Mouse (Mus musculus) forebrain, embryonic 13.5 days (tissue): ENCODE data around the gene Gpr27. TPM values are rescaled to one million over a fixed set of nuclear protein-coding genes. Genes with fewer than 3 reads are reported as not detected.

Experiments used
- ATAC-seq: fragments of 200-750 bp; cut with Nextera tagmentation; 2 replicates; pipeline ENCODE4 v1.8.0; 2017
- H3K27ac ChIP-seq: fragments of 300-500 bp; sonication (generic); 2 replicates; pipeline ENCODE4 v1.5.1; 2015; ENCODE audit warnings: inconsistent platforms, mild to moderate bottlenecking, moderate library complexity
- H3K27me3 ChIP-seq: fragments of 300-500 bp; sonication (generic); 2 replicates; pipeline ENCODE4 v1.6.1; 2015; ENCODE audit warnings: mild to moderate bottlenecking, inconsistent platforms
- H3K36me3 ChIP-seq: fragments of 300-500 bp; sonication (generic); 2 replicates; pipeline ENCODE4 v1.6.1; 2015; ENCODE audit warnings: mild to moderate bottlenecking, inconsistent platforms; ENCODE audit not compliant: poor library complexity, severe bottlenecking
- H3K4me1 ChIP-seq: fragments of 300-500 bp; sonication (generic); 2 replicates; pipeline ENCODE4 v1.6.1; 2015; ENCODE audit warnings: inconsistent platforms
- H3K4me2 ChIP-seq: fragments of 300-500 bp; sonication (generic); 2 replicates; pipeline ENCODE4 v1.6.1; 2015; ENCODE audit warnings: inconsistent platforms, mild to moderate bottlenecking, moderate library complexity
- H3K4me3 ChIP-seq: fragments of 300-500 bp; sonication (generic); 2 replicates; pipeline ENCODE4 v1.5.1; 2015; ENCODE audit warnings: mild to moderate bottlenecking, inconsistent platforms
- H3K9ac ChIP-seq: fragments of 300-500 bp; sonication (generic); 2 replicates; pipeline ENCODE4 v1.6.1; 2015; ENCODE audit warnings: mild to moderate bottlenecking, inconsistent platforms
- H3K9me3 ChIP-seq: fragments of 300-500 bp; sonication (generic); replicated peaks from 2 replicates; pipeline ENCODE4 v1.6.1; 2016; ENCODE audit warnings: inconsistent platforms
- WGBS: fragments of 180-500 bp; shearing (Covaris S2); methylation state at CpG from one replicate; pipeline ENCODE4 v1.1.7; 2015; 5-methylcytosine and 5-hydroxymethylcytosine counted together
- polyA plus RNA-seq: library from polyadenylated mRNA; unstranded; fragments of >200 nt; fragmentation: Nextera tagmentation; extraction: Ambion mirVana; gene quantifications from 2 replicates; pipeline ENCODE4 v1.2.1, GENCODE M21; 2015

Gpr27 gene
- polyA plus RNA-seq, 1 experiment from 2014 or later, result 6.6 TPM

GRCm38 (mm10) chr6:99683974-99684373 is 8.5 kb upstream of the Gpr27 start:
- no peak overlapping the region for H3K4me2 ChIP-seq
- no peak for ATAC-seq
- WGBS, result 88% methylated on average over 5 of the region's 5 CpGs

GRCm38 (mm10) chr6:99684899-99685298 is 7.6 kb upstream of the Gpr27 start:
- ATAC-seq, result no peak
- Histone ChIP-seq H3K9me3 (peaks cover 4% of the 10 kb centered on the region), H3K27me3 (0 out of 2 replicates have a peak, but pooled peaks cover 6% of the 10 kb centered on the region), H3K27ac (no peak overlapping the region), H3K9ac (no peak overlapping the region), H3K4me3 (no peak overlapping the region), H3K36me3 (no peaks in the 10 kb centered on the region), H3K4me1 (no peaks in the 10 kb centered on the region), H3K4me2 (no peak overlapping the region)
- 60% methylated on average over 5 of the region's 5 CpGs for WGBS

More at GRCm38 (mm10) chr6:99683974-99684373, 8.5 kb upstream of the Gpr27 start:
- H3K9me3 ChIP-seq, result peaks cover 4% of the 10 kb centered on the region
- no peaks in the 10 kb centered on the region for H3K36me3 ChIP-seq
- H3K27me3 ChIP-seq, result no peaks in the 10 kb centered on the region
- no peaks in the 10 kb centered on the region for H3K4me1 ChIP-seq
- no peak overlapping the region for H3K27ac ChIP-seq
- H3K9ac ChIP-seq, result no peak overlapping the region
- H3K4me3 ChIP-seq, result no peak overlapping the region

DNA sequence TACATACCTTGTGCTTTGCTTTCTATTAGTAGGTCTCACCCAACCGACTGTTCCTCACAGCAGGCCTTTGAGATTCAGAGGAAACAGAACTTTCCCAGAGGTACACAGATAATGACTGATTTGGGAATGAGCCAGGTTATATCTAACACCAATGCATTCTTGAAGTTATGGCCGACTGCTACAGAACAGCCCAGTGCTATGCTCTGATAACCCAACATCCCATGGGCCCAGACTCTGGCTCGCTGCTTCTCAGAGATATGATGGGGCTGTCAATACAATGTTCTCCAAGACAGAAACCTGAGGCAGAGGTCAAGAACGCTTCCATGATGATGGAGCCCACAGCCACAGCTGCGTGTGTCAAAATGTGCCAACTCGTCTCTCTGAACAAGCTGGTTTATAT is 4.0 kb upstream of the Gpr27 start:
- peaks cover 13% of the 10 kb centered on the region for H3K4me1 ChIP-seq
- H3K27me3 ChIP-seq, result peaks cover 33% of the 10 kb centered on the region
- 88% methylated on average over 6 of the region's 6 CpGs for WGBS
- no peak overlapping the region for H3K4me3 ChIP-seq
- H3K4me2 ChIP-seq, result no peak overlapping the region
- H3K9ac ChIP-seq, result no peak overlapping the region
- peaks cover 4% of the 10 kb centered on the region for H3K9me3 ChIP-seq
- ATAC-seq, result no peak
- no peak overlapping the region for H3K27ac ChIP-seq
- H3K36me3 ChIP-seq, result no peaks in the 10 kb centered on the region

- peak overlapping the region; percentile 85 for H3K9ac ChIP-seq
- peak overlapping the region; percentile 79 for H3K4me3 ChIP-seq
- H3K36me3 ChIP-seq, result no peaks in the 10 kb centered on the region
- peak; percentile 44 for ATAC-seq
- WGBS, result 4% methylated on average over 23 of the region's 25 CpGs
- peaks cover 20% of the 10 kb centered on the region for H3K4me1 ChIP-seq
- peak overlapping the region; percentile 90 for H3K4me2 ChIP-seq
- H3K27me3 ChIP-seq, result peaks cover 60% of the 10 kb centered on the region
- H3K27ac ChIP-seq, result peak overlapping the region; percentile 83
- no peaks in the 10 kb centered on the region for H3K9me3 ChIP-seq
Observed at GRCm38 (mm10) chr6:99691666-99692205, 743 bp upstream of the Gpr27 start.

DNA sequence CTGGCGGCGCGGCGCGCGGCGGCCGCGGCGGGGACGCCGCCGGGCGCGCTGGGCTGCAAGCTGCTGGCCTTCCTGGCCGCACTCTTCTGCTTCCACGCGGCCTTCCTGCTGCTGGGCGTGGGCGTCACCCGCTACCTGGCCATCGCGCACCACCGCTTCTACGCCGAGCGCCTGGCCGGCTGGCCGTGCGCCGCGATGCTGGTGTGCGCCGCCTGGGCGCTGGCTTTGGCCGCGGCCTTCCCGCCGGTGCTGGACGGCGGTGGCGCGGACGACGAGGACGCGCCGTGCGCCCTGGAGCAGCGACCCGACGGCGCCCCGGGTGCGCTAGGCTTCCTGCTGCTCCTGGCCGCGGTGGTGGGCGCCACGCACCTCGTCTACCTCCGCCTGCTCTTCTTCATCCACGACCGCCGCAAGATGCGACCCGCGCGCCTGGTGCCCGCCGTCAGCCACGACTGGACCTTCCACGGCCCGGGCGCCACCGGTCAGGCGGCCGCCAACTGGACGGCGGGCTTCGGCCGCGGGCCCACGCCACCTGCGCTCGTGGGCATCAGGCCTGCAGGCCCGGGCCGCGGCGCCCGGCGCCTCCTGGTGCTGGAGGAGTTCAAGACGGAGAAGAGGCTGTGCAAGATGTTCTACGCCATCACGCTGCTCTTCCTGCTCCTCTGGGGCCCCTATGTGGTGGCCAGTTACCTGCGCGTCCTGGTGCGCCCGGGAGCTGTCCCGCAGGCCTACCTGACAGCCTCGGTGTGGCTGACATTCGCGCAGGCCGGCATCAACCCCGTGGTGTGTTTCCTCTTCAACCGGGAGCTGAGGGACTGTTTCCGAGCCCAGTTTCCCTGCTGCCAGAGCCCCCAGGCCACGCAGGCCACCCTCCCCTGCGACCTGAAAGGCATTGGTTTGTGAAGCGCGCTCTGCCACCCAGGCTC is 700 bp downstream of the Gpr27 start:
- Histone ChIP-seq H3K9ac (peak overlapping the region; percentile 85), H3K27me3 (peaks cover 65% of the 10 kb centered on the region), H3K4me1 (peaks cover 20% of the 10 kb centered on the region), H3K9me3 (no peaks in the 10 kb centered on the region), H3K27ac (peak overlapping the region; percentile 83), H3K4me3 (peak overlapping the region; percentile 79), H3K36me3 (no peaks in the 10 kb centered on the region), H3K4me2 (peak overlapping the region; percentile 90)
- peak; percentile 7 for ATAC-seq
- 1% methylated on average over 101 of the region's 110 CpGs for WGBS

DNA sequence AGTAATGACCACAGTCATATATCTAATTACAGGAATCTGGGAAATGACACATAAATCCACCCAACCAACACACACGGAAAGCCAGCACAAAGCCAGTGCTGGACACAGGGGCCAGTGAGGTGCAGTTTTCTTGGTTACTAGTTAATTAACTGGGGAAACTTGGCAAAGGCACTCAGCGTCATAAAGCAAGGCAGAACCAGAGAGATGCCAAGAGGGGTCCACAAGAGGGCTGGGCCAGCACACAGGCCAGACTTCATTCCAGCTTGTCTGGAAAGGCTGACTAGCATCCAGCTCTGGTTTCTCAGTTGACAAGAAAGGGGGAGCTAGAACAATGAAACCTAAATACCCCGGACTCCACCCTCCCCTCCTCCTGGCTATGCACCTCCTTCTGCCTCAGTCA is 8.0 kb downstream of the Gpr27 start:
- H3K4me2 ChIP-seq, result no peak overlapping the region
- H3K4me3 ChIP-seq, result no peak overlapping the region
- peaks cover 8% of the 10 kb centered on the region for H3K4me1 ChIP-seq
- H3K27me3 ChIP-seq, result peaks cover 17% of the 10 kb centered on the region
- no peaks in the 10 kb centered on the region for H3K9me3 ChIP-seq
- H3K9ac ChIP-seq, result no peak overlapping the region
- H3K27ac ChIP-seq, result no peak overlapping the region
- no peaks in the 10 kb centered on the region for H3K36me3 ChIP-seq
- 0 out of 2 replicates have a peak, but pooled peaks have one; percentile 41 for ATAC-seq
- 41% methylated on average over 3 of the region's 3 CpGs for WGBS

DNA sequence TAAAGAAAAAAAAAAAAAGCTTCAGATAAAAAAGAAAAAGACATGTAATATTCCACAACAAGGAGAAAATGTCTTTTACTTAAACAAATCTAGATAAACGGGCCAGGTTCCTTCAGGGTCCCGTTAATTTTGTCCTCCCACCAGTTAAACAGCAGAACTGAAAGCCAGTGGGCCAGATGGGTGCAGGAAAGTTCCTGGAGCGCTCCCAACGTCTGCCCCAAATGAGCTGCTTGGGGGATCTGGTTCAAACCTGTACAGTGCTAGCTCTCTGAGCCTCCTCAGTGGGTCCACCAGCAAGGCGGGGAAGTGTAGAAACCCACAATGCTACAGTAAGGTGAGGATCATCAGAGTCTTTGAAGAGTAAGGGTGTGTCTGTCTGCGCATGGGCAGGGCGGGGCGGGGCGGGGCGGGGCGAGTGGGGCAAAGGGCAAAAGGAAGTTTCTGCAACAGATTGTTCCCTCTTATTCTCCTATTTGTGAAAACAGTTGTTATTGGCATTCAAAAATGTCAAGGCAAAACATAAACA is 19.2 kb downstream of the Gpr27 start:
- H3K4me1 ChIP-seq, result no peaks in the 10 kb centered on the region
- H3K9ac ChIP-seq, result no peak overlapping the region
- H3K36me3 ChIP-seq, result no peaks in the 10 kb centered on the region
- WGBS, result 80% methylated on average over 11 of the region's 11 CpGs
- no peak overlapping the region for H3K4me2 ChIP-seq
- no peak for ATAC-seq
- no peak overlapping the region for H3K27ac ChIP-seq
- 0 out of 2 replicates have a peak, but pooled peaks cover 3% of the 10 kb centered on the region for H3K27me3 ChIP-seq
- H3K4me3 ChIP-seq, result no peak overlapping the region
- no peaks in the 10 kb centered on the region for H3K9me3 ChIP-seq

GRCm38 (mm10) chr6:99713256-99713655 is 20.8 kb downstream of the Gpr27 start:
- WGBS, result 63% methylated on average over 5 of the region's 5 CpGs
- no peak overlapping the region for H3K9ac ChIP-seq
- no peak for ATAC-seq

DNA sequence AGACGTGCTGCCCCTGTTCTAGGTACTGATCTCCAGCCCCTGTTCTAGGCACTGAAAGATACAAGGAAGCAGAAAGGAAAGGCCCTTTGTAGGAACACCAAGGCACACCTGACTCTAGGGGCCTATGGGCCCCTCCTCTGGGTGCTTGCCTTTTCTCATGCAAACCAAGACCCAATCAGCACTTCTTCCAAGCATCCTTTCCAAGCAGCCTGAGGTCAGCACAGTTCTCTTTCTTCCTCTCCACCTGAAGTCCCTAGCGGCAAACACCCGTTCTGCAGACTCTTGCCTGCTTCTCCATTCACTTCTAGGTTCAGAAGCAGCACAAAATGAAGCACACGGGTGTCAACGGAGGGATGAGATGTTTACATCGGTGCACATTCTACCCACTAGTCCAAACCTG is 22.7 kb downstream of the Gpr27 start:
- Histone ChIP-seq H3K27ac (no peak overlapping the region), H3K4me3 (no peak overlapping the region), H3K9ac (no peak overlapping the region), H3K9me3 (no peaks in the 10 kb centered on the region), H3K36me3 (no peaks in the 10 kb centered on the region), H3K4me1 (no peaks in the 10 kb centered on the region), H3K4me2 (no peak overlapping the region), H3K27me3 (0 out of 2 replicates have a peak, but pooled peaks cover 3% of the 10 kb centered on the region)
- ATAC-seq, result no peak
- 60% methylated on average over 6 of the region's 6 CpGs for WGBS

More at GRCm38 (mm10) chr6:99713256-99713655, 20.8 kb downstream of the Gpr27 start:
- Histone ChIP-seq H3K4me3 (no peak overlapping the region), H3K4me2 (no peak overlapping the region), H3K9me3 (no peaks in the 10 kb centered on the region), H3K4me1 (no peaks in the 10 kb centered on the region), H3K36me3 (no peaks in the 10 kb centered on the region), H3K27me3 (0 out of 2 replicates have a peak, but pooled peaks cover 3% of the 10 kb centered on the region), H3K27ac (no peak overlapping the region)

DNA sequence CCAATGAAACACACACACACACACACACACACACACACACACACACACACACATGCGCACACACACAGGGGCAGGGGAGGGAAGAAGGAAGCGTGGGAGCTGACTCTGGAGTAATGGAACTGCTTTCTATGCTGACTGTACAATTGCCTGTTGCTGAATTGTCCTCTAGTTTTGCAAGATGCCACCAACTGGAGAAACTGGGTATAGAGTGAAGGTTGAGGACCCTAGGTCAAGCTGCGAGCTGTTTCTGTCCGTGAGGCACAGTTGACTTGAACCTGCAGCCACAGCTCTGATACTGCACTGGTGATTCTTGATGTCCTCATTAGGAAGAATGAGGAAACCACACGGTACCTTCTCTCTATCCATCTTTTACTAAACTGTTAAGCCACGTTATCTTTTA is 23.4 kb downstream of the Gpr27 start:
- Histone ChIP-seq H3K9me3 (no peaks in the 10 kb centered on the region), H3K4me2 (no peak overlapping the region), H3K9ac (no peak overlapping the region), H3K27me3 (0 out of 2 replicates have a peak, but pooled peaks cover 3% of the 10 kb centered on the region), H3K4me3 (no peak overlapping the region), H3K4me1 (no peaks in the 10 kb centered on the region), H3K36me3 (no peaks in the 10 kb centered on the region), H3K27ac (no peak overlapping the region)
- no peak for ATAC-seq
- WGBS, result 74% methylated on average over 5 of the region's 6 CpGs

GRCm38 (mm10) chr6:99721032-99721431 is 28.6 kb downstream of the Gpr27 start:
- peaks cover 18% of the 10 kb centered on the region for H3K27me3 ChIP-seq
- H3K9me3 ChIP-seq, result no peaks in the 10 kb centered on the region
- no peak overlapping the region for H3K9ac ChIP-seq
- 90% methylated on average over 9 of the region's 9 CpGs for WGBS
- H3K36me3 ChIP-seq, result no peaks in the 10 kb centered on the region
- H3K4me1 ChIP-seq, result peaks cover 8% of the 10 kb centered on the region
- no peak for ATAC-seq
- H3K27ac ChIP-seq, result no peak overlapping the region
- H3K4me3 ChIP-seq, result no peak overlapping the region
- H3K4me2 ChIP-seq, result no peak overlapping the region

DNA sequence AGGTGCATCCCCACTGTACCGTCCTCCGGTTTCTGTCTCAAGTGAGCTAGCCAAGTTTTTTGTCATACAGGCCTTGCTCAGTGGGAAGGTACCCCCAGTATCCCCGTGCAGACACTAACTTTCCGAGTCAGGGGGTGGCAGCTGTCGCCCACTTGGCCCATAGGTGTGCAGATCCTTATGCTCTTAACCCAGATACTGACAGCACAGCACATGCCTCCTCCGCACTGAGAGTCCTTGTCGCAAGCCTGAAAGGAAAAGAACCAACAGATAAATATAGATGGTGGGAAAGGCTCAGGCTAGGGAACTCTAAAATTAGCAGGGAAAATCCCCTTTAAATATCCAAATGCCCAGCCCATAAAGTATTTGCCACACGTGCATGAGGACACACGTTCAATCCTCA is 29.9 kb downstream of the Gpr27 start:
- H3K36me3 ChIP-seq, result no peaks in the 10 kb centered on the region
- H3K4me1 ChIP-seq, result peaks cover 21% of the 10 kb centered on the region
- no peaks in the 10 kb centered on the region for H3K9me3 ChIP-seq
- no peak overlapping the region for H3K4me2 ChIP-seq
- peaks cover 31% of the 10 kb centered on the region for H3K27me3 ChIP-seq
- H3K9ac ChIP-seq, result no peak overlapping the region
- no peak for ATAC-seq
- WGBS, result 86% methylated on average over 9 of the region's 9 CpGs
- H3K27ac ChIP-seq, result no peak overlapping the region
- H3K4me3 ChIP-seq, result no peak overlapping the region
